In the genomic region with DNA sequence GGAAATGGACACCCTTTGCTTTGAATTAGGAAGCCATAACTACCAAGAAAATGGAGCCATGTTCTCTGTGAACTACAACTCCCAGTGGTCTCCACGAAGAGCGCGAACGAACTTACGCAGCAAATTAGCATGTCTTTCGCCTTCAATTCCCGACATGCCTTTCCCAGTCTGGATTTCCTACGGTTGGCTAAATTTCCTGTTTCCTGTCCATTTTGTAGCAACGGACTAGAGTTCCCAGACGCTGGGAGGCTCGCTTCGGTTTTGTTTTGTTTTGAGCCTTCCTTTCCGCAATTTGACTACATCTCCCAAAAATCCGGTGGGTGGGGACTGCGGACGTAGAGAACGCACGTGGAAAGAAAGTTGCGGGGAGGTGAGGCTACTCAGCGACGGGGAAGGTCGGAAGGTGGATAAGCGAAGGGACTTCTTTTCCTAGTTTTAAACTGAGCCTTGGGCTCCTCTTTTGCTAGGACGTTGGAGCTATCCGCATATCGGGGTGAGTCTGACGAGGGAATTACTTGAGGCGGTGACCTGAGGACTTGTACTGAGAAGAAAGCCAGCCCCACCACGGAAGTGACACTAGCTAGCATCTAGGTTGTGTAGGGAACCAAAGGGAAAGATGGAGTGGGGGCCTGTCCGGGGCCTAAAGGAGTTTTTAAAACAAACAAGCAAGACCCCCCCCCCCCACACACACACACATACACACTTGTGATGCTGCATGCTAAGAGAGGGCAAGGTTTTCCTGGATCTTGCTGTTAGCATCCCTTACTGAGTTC, we compare ENCODE assay signal across 8 mouse cellular contexts. TPM values are rescaled to one million over a fixed set of nuclear protein-coding genes. Genes with fewer than 3 reads are reported as not detected.
DNase-seq lines count a peak whose midpoint lies in the region; ATAC-seq and TF ChIP-seq lines count a peak whose summit lies in the region.

Mrpl24 (plus strand) TSS at position 171 of the 773 bp plus-strand sequence.

- no peaks in the 10 kb centered on the region for H3K27me3 ChIP-seq in forebrain, embryonic 16.5 days (replicated peaks; ENCODE audit: control insufficient read depth, insufficient read depth, low read length)
- no peaks in the 10 kb centered on the region for H3K27me3 ChIP-seq in lung, embryonic 14.5 days (ENCODE audit: insufficient read depth, low read length)
- H3K27me3 ChIP-seq in thymus, adult 2 months (ENCODE audit: control insufficient read depth, insufficient read depth, low read length): no peaks in the 10 kb centered on the region

- H3K9ac ChIP-seq in ES-E14 (ENCODE audit: insufficient read depth, low read depth, low read length, poor library complexity, severe bottlenecking): peak within 1 kb of the TSS; percentile 86
- H3K9ac ChIP-seq in forebrain, embryonic 16.5 days (replicated peaks; ENCODE audit: low read depth, low read length): peak within 1 kb of the TSS; percentile 70
- peak within 1 kb of the TSS; percentile 77 for H3K9ac ChIP-seq in lung, embryonic 14.5 days

- TF ChIP-seq POLR2A in olfactory bulb, adult 2 months (IDR thresholded peaks at IDR 0.05; ENCODE audit: insufficient read depth, low read depth, low read length): no peak
- no peak for TF ChIP-seq POLR2A in thymus, adult 2 months (IDR thresholded peaks at IDR 0.05; ENCODE audit: control insufficient read depth, extremely low read depth, insufficient read depth, low read length, poor library complexity)

- H3K4me3 ChIP-seq in ES-E14 (ENCODE audit: insufficient read depth in 1 of 2, low read depth in 1 of 2, low read length in 2 of 2, poor library complexity in 1 of 2, severe bottlenecking in 1 of 2): peak within 1 kb of the TSS; percentile 73 to 95
- peak within 1 kb of the TSS; percentile 77 for H3K4me3 ChIP-seq in forebrain, embryonic 16.5 days (replicated peaks; ENCODE audit: low read length)
- H3K4me3 ChIP-seq in layer of hippocampus, adult 2 months: peak within 1 kb of the TSS; percentile 82
- peak within 1 kb of the TSS; percentile 73 for H3K4me3 ChIP-seq in lung, embryonic 14.5 days (ENCODE audit: low read depth, low read length)
- peak within 1 kb of the TSS; percentile 71 for H3K4me3 ChIP-seq in olfactory bulb, adult 2 months (ENCODE audit: insufficient read depth, low read depth, low read length)
- H3K4me3 ChIP-seq in thymus, adult 2 months (ENCODE audit: control insufficient read depth, insufficient read depth, low read length): peak within 1 kb of the TSS; percentile 93

- peak; percentile 94 for ATAC-seq in forebrain, embryonic 16.5 days
- ATAC-seq in lung, embryonic 14.5 days (ENCODE audit: insufficient read depth): peak; percentile 79

- in situ Hi-C loops in ES-E14 (cut with MboI; ENCODE audit: low sequenced_read_pairs in 2 of 2, unreplicated experiment in 2 of 2): no loop called here

- no peaks in the 10 kb centered on the region for H3K9me3 ChIP-seq in ES-E14 (ENCODE audit: control insufficient read depth, insufficient read depth, low read depth, low read length)
- H3K9me3 ChIP-seq in forebrain, embryonic 16.5 days (ENCODE audit: control insufficient read depth, low read length): no peaks in the 10 kb centered on the region
- no peaks in the 10 kb centered on the region for H3K9me3 ChIP-seq in lung, embryonic 14.5 days (ENCODE audit: low read depth, low read length)

- intact Hi-C loops in heart, postnatal 36 days (cut with DNase I): loop anchor here (1.0 kb wide), 1 partner anchor 34 kb away; the partner anchor contains the start of gene Prcc

- H3K4me2 ChIP-seq in forebrain, embryonic 16.5 days (ENCODE audit: low read length): peak within 1 kb of the TSS; percentile 85
- H3K4me2 ChIP-seq in lung, embryonic 14.5 days: peak within 1 kb of the TSS; percentile 84

- H3K27ac ChIP-seq in ES-E14 (ENCODE audit: insufficient read depth, low read depth, low read length, poor library complexity, severe bottlenecking): peak within 1 kb of the TSS; percentile 85
- H3K27ac ChIP-seq in forebrain, embryonic 16.5 days (ENCODE audit: low read length): peak within 1 kb of the TSS; percentile 78
- peak within 1 kb of the TSS; percentile 87 for H3K27ac ChIP-seq in layer of hippocampus, adult 2 months
- peak within 1 kb of the TSS; percentile 88 for H3K27ac ChIP-seq in lung, embryonic 14.5 days (ENCODE audit: low read depth)
- H3K27ac ChIP-seq in olfactory bulb, adult 2 months (ENCODE audit: insufficient read depth, low read depth, low read length): peak within 1 kb of the TSS; percentile 33; the same call in 1 of the 2 replicates
- H3K27ac ChIP-seq in thymus, adult 2 months (ENCODE audit: control insufficient read depth, insufficient read depth, low read length): peak within 1 kb of the TSS; percentile 69

- H3K4me1 ChIP-seq in ES-E14 (ENCODE audit: control insufficient read depth in 2 of 2, insufficient read depth in 2 of 2, low read length in 2 of 2, poor library complexity in 1 of 2): peaks cover 0 to 4% of the 10 kb centered on the region in 2 experiments; a peak in 2 of 4 replicates
- peaks cover 11% of the 10 kb centered on the region for H3K4me1 ChIP-seq in forebrain, embryonic 16.5 days (replicated peaks; ENCODE audit: control insufficient read depth, insufficient read depth, low read length)
- H3K4me1 ChIP-seq in lung, embryonic 14.5 days (ENCODE audit: insufficient read depth): no peaks in the 10 kb centered on the region; the same call in 1 of the 2 replicates
- H3K4me1 ChIP-seq in olfactory bulb, adult 2 months (ENCODE audit: control insufficient read depth, insufficient read depth, low read length): no peaks in the 10 kb centered on the region
- H3K4me1 ChIP-seq in thymus, adult 2 months (replicated peaks; ENCODE audit: control insufficient read depth, insufficient read depth, low read length): no peaks in the 10 kb centered on the region

- TF ChIP-seq CTCF in layer of hippocampus, adult 2 months (conservative IDR thresholded peaks at IDR 0.05): peak; percentile 7; the same call in 1 of the 2 replicates
- no peak for TF ChIP-seq CTCF in lung, embryonic 14.5 days (IDR thresholded peaks at IDR 0.05; ENCODE audit: low read depth)
- TF ChIP-seq CTCF in olfactory bulb, adult 2 months (IDR thresholded peaks at IDR 0.05; ENCODE audit: insufficient read depth, low read depth, low read length): no peak
- no peak for TF ChIP-seq CTCF in thymus, adult 2 months (IDR thresholded peaks at IDR 0.05; ENCODE audit: borderline replicate concordance, control insufficient read depth, extremely low read depth, insufficient read depth, low read length, poor library complexity)

- peak; percentile 78 for DNase-seq in ES-E14 (ENCODE audit: low read depth, low spot score)
- DNase-seq in cerebellum, adult 11-12 months: peak; percentile 85
- peak; percentile 70 to 74 for DNase-seq in heart, postnatal 36 days
- peak; percentile 84 to 96 for DNase-seq in layer of hippocampus, adult 2 months (ENCODE audit: low spot score in 2 of 2)
- DNase-seq in lung, embryonic 14.5 days: peak; percentile 96
- DNase-seq in thymus, adult 2 months: peak; percentile 63

- peaks cover 38% of the 10 kb centered on the region for H3K36me3 ChIP-seq in ES-E14 (ENCODE audit: control insufficient read depth, insufficient read depth, low read length, poor library complexity, severe bottlenecking)
- H3K36me3 ChIP-seq in forebrain, embryonic 16.5 days (ENCODE audit: control insufficient read depth, insufficient read depth): peaks cover 28% of the 10 kb centered on the region
- peaks cover 62% of the 10 kb centered on the region for H3K36me3 ChIP-seq in lung, embryonic 14.5 days (ENCODE audit: insufficient read depth)
- peaks cover 42% of the 10 kb centered on the region for H3K36me3 ChIP-seq in thymus, adult 2 months (ENCODE audit: control insufficient read depth, insufficient read depth, low read length)

- under 1% methylated on average over 30 of the region's 30 CpGs for WGBS in forebrain, embryonic 16.5 days
- under 1% methylated on average over 30 of the region's 30 CpGs for WGBS in lung, embryonic 14.5 days
- WGBS in olfactory bulb, adult 2 months: under 1% methylated on average over 30 of the region's 30 CpGs
- WGBS in thymus, adult 2 months: under 1% methylated on average over 30 of the region's 30 CpGs

TF ChIP-seq in ES-E14, 5 proteins besides CTCF, POLR2A, EP300 and RAD21:
- TF ChIP-seq ZNF384 (IDR thresholded peaks at IDR 0.05; ENCODE audit: low read depth, low read length) (no peak), CHD2 (IDR thresholded peaks at IDR 0.05; ENCODE audit: low read depth, low read length) (peak; percentile 72), MAFK (IDR thresholded peaks at IDR 0.05; ENCODE audit: insufficient read depth, low read depth, low read length) (peak; percentile 81), ZC3H11A (IDR thresholded peaks at IDR 0.05; ENCODE audit: borderline replicate concordance, low read depth, low read length) (no peak), HCFC1 (IDR thresholded peaks at IDR 0.05; ENCODE audit: borderline replicate concordance, insufficient read depth, low read length) (peak; percentile 97)
TF ChIP-seq in ES-E14: peak in this region for 3.

RNA-seq across cellular contexts. Expression of gene Mrpl24, which starts in this region (rescaled TPM):
- 154 and 162 TPM in 2 replicates for total RNA-seq in ES-E14 (2012; rRNA removed)
- polyA plus RNA-seq in forebrain, embryonic 16.5 days (2015; fragmentation: Nextera tagmentation; extraction: Ambion mirVana): 63.4 and 64.3 TPM in 2 replicates
- total RNA-seq in heart, postnatal 36 days (2021): 10 to 100 TPM; 69.5 to 75.1 TPM
- 10 to 100 TPM; 54.3 to 55.1 TPM for total RNA-seq in layer of hippocampus, adult 2 months (2021)
- 64.8 and 65.5 TPM in 2 replicates for polyA plus RNA-seq in lung, embryonic 14.5 days (2014; fragmentation: Nextera tagmentation; extraction: Ambion mirVana)
- not detected in 2 replicates for polyA plus RNA-seq in olfactory bulb, adult 2 months (2012; ENCODE audit: insufficient read depth, insufficient read length, low replicate concordance, missing spikeins)
- polyA plus RNA-seq in thymus, adult 2 months (2012; rRNA removed): 60.5 and 72.4 TPM in 2 replicates

Comparison
In these comparisons a context has a peak if more than half of its experiments do, and no peak if none do; other contexts are left out.
1. Peak in every context shown above with its lines: DNase-seq, ATAC-seq, H3K4me3 ChIP-seq and H3K27ac ChIP-seq.
2. H3K27ac ChIP-seq: peak in every context shown above with its lines; median percentile 88 in lung, embryonic 14.5 days; 87 in layer of hippocampus, adult 2 months; 85 in ES-E14; 78 in forebrain, embryonic 16.5 days; 69 in thymus, adult 2 months; 33 in olfactory bulb, adult 2 months.